Mouse (Mus musculus) T-helper 2 cell (primary cell): ENCODE measurements at regions not wholly inside any gene's neighbourhood (a gene's known extent, or its start where the extent isn't known, plus 50 kb on each side); places are given as distances from the start of the nearest gene placed in this dataset.

Experiments used
- in situ Hi-C: fragments of 300-600 bp; cut with MboI, MseI; formaldehyde crosslinking; loops from one replicate; pipeline ENCODE4 v1.15.1; 2025; ENCODE audit warnings: high pct_unique_total_duplicates

DNA sequence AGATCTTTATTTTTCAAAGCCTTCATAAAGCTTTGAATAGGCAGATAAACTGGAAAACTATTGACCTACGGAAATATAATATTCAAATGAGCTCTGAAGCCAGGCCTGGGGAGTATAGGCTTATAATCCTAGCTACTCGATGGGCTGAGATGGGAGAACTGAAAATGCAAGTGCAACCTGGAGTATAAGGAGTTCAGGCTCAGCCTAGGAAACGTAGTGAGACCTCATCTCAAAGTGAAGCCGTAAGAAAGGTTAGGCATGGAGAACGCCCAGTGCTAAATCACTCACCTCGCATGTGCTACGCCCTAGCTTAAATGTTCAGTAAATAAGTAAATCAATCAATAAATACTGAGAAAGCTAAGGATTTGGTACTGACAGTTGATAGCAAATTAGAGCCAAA lies 432.5 kb upstream of the Ubash3b start:
- in situ Hi-C loops = no loop called here

- in situ Hi-C loops = no loop called here
These were observed 431.6 kb upstream of the Ubash3b start for GRCm38 (mm10) chr9:41592900-41593690.

GRCm38 (mm10) chr9:41592101-41592500 lies 430.6 kb upstream of the Ubash3b start:
- in situ Hi-C loops = no loop called here

- in situ Hi-C loops = no loop called here
These were observed 428.7 kb upstream of the Ubash3b start for GRCm38 (mm10) chr9:41590164-41590563.

GRCm38 (mm10) chr9:41588466-41589425 lies 427.2 kb upstream of the Ubash3b start:
- in situ Hi-C loops = no loop called here

- in situ Hi-C loops = no loop called here
These were observed 426.3 kb upstream of the Ubash3b start for GRCm38 (mm10) chr9:41587762-41588161.

- in situ Hi-C loops = no loop called here
These were observed 425.6 kb upstream of the Ubash3b start for GRCm38 (mm10) chr9:41586966-41587570.

GRCm38 (mm10) chr9:41586291-41586690 lies 424.8 kb upstream of the Ubash3b start:
- in situ Hi-C loops = no loop called here

DNA sequence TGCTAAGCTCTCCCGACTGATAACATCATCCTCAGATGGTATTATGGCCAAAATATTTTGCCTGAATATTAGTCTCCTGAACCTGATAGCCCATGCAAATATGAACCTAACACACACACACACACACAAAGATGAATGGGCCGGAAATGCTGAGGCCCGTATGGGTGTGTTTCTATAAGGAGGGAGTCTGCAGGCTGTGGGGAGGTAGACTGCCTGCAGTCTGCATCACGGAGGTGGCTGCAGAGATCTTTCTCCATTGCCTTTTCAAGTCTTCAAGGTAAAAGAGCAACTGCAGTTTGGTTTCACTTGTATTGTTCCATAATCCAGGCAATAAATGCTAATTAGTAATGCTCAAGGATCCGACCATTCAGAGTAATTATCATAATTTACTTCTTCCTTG lies 424.3 kb upstream of the Ubash3b start:
- in situ Hi-C loops = no loop called here

GRCm38 (mm10) chr9:41585012-41585411 lies 423.5 kb upstream of the Ubash3b start:
- in situ Hi-C loops = no loop called here

- in situ Hi-C loops = no loop called here
These were observed 422.3 kb upstream of the Ubash3b start for GRCm38 (mm10) chr9:41583711-41584329.

DNA sequence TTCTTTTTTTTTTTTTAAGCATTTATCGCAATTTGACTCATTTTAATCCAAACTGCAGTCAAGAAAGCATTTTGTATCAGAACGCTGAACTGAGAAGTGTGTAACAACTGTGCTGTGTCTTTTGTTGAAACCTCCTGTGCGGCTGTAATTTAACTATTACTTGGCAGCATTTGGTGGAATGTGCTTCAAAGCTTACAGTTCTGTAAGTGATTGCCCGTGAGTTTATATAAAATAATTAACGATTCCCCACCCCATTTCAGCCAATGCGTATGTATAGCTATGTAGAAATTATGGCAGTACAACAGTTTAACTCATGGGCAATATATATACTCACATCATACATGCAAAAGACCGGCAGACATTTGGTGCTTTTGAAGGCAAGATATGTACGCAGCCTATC lies 421.8 kb upstream of the Ubash3b start:
- in situ Hi-C loops = no loop called here

- in situ Hi-C loops = no loop called here
These were observed 421.3 kb upstream of the Ubash3b start for GRCm38 (mm10) chr9:41582711-41583236.

DNA sequence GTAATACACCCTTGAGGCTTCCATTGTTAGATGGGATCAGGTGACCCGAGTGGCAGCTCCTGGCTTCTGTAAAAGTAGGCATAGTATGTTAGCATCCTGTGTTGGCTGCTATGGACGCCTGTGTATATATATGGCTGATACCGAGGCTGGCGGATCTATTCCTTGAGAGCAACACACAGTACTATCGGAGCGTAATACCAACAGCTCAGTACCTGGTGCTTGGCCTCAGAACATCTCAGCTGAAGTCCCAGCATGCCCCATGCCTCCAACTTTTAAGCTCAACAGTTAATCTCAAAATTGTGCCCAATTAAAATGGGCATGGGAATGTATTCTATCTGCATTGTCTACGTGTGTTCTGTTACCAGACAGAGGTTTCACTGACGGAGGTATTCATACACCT lies 420.7 kb upstream of the Ubash3b start:
- in situ Hi-C loops = no loop called here

GRCm38 (mm10) chr9:41581741-41582140 lies 420.2 kb upstream of the Ubash3b start:
- in situ Hi-C loops = no loop called here

DNA sequence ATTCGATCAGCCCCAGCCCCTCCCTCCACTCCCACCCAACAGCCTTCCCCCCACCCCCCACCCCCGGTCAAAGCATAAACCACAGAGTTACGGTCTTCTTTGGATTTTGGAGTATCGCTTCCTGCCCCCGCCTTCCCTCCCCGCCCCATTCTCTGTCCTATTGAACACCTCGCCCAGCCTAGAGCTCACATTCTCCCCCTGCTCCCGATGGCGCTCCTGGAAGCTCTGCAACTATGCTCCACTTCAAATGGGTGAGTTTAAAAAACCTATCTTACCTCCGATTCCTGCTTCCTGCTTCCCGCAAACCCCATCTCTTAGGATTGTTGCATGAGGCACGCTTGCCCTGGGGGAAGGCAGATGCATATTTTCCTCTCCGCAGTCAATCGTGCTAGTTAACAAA lies 419.7 kb upstream of the Ubash3b start:
- in situ Hi-C loops = no loop called here

DNA sequence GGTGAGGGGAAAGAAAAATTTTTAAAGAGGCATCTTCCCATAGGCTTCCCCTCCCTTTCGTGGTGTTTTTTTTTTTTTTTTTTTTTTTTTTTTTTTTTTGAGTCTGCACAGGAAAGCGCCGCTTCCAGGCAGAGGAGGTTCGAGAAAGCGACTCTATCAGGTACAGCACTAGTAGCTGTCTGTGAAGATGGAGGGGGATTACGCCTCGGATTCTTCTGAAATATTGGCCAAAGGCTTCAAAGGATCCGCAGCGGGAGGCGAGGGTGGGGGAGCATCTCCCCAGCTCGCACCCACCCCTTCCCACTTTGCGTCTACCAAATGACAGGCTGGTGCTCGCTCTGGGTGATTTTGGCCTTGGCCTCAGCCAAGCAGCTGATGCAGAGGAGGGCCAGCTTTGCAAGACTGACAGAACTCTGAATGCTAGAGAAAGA lies 419.1 kb upstream of the Ubash3b start:
- in situ Hi-C loops = no loop called here

GRCm38 (mm10) chr9:41580067-41580466 lies 418.6 kb upstream of the Ubash3b start:
- in situ Hi-C loops = no loop called here

DNA sequence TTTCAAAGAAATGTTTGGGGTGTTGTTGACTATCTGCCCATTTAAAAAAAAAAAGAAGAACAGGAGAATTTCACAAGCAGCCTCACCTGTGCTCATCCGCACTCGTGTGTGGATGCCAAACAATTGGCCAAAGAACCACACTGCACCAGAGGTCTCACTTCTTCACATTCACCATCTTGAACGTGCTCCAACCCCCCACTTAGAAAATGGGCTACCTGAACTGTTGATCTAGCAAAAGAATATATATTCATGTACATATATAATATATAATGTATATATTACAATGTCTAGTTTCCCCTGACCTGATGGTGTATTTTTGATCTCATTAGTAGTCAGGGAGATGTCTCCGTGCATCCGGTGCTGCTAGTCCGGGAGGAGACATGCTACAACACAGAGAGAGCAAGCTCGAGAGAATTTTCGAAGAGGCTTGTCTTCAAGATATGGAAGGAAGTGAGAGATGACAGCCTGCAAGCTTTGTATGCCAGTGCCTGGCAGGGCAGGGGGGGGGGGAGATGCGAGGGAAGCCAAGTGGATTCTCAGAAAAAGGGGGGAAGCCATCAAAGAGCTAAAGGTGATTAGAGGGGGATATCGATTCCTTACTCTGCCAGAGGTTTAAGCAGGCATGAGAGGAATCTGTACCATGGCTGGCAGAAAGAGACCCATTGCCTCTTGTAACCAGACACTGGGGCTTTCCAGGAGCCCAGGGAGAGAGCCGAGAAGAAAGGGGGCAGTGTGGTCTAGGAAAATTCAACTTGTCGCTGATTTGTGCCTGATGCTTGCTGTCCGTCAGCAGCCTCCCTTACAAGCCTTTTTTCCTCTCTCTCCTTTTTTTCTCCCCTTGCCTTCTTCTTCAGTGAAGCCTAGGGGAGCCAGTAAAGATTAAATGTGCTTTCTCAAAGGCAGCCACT lies 417.9 kb upstream of the Ubash3b start:
- in situ Hi-C loops = no loop called here
